Mouse (Mus musculus) left cerebral cortex, adult 2 months (tissue): ENCODE results near the gene Klre1. TPM values are rescaled to one million over a fixed set of nuclear protein-coding genes. Genes with fewer than 3 reads are reported as not detected.
A peak's percentile ranks its signal among the peaks of the same experiment; 100 is the strongest.

Experiments
- DNase-seq, 2 experiments: peaks; one replicate each; pipeline ENCODE4 v3.0.0; 2021 to 2022; ENCODE audit warnings: low spot score in 2 of 2, mixed read lengths in 1 of 2; ENCODE audit errors: extremely low spot score in 1 of 2
- H3K27ac ChIP-seq: fragments of 200-600 bp; 2 replicates; pipeline ENCODE4 v1.8.1; 2022
- H3K4me3 ChIP-seq: fragments of 200-600 bp; 2 replicates; pipeline ENCODE4 v1.8.1; 2022
- CTCF ChIP-seq: fragments of 200-600 bp; IDR thresholded peaks from 2 replicates; pipeline ENCODE4 v1.8.1; 2022; ENCODE audit warnings: antibody characterized with exemption, mild to moderate bottlenecking, moderate library complexity
- intact Hi-C: fragments of 180-260 bp; cut with DNase I; formaldehyde crosslinking; loops from one replicate; pipeline ENCODE4 v1.15.1; 2025
- total RNA-seq, 2 experiments: library from RNA; stranded (reverse); gene quantifications; 2 replicates each; pipeline ENCODE4 v1.2.3; 2021

Klre1 gene
- total RNA-seq, 2 experiments from 2014 or later = not detected

DNA sequence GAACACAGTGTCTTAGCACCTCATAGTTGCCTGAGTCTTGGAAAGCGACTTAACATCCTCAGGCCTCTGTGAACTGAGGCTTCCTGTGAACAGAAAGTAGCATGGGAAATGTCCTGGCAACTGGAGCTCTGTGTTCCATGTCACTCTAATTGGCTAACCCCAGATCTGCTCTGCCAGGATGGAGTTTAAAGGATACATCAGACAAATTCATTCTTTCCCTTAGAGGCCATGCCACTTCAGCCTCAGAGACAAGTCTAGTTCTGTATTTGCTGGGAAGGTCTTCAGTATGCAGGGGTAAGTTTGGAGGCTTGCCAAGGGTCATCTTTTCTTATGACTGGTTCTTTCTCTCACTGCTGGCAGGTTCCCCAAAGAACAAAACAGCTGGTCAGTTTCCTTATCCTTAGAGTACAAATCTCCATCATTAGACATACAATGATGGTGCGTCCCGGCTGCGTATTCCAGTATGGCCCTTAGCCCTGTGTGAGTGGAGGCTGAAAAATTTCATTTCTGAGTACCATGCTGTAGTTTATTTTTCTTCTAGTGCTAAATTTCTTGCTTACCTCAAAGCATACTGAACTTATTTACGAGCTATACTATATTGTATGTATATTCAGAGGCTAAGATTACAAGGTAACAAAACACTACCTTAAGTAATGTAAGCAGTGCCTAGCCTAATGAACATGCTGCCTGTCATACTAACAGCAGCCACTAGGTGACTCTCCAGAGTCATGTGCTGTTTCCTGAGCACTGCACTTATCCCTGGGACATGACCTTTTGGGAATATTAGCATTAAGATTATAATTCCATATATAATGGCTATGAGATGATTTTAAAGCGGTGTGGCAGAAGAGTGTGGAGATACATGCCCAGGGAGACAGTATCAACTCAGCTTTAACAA is 33.7 kb upstream of the Klre1 start:
- intact Hi-C loops = no loop called here
- no peak overlapping the region for H3K4me3 ChIP-seq
- TF ChIP-seq CTCF = peak; percentile 96
- peak; percentile 77 to 79 for DNase-seq
- peak overlapping the region; percentile 4; the same call in 1 of the 2 replicates for H3K27ac ChIP-seq

DNA sequence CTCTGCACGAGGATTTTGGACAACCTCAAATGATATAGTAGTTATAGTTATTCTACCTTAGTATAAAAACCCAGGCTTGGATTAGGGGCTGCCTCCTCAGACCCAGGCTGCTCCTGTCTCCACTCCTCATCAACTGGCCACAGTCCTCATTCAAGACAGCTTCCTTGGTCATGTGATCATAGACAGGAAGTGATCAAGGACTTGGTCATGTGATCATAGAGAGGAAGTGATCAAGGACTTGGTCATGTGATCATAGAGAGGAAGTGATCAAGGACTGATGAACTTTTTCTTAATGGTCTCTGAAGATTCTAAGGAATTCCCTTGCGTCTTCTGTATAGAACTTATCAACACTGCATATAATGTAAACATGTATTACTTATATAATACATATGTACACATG is 30.4 kb upstream of the Klre1 start:
- TF ChIP-seq CTCF = no peak
- H3K27ac ChIP-seq = no peak overlapping the region
- intact Hi-C loops = no loop called here
- no peak overlapping the region for H3K4me3 ChIP-seq
- no peak for DNase-seq

DNA sequence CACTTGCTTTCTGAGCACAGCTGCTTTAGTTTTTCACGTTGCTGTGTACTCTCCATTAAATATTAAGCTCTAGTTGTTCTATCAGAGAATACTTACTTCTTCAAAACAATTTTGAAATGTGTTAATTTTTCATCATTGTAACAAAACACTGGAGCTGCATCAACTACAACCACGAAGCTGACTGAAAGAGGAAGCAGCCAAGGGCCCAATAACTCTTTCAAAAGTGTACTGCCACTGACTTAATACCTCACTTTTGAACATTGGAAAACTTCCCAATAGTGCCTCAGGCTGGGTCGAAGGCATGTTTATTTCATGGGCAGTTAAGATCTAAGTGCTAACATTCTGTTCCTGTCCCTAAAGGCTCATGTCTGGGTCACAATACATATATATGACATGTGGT is 29.7 kb upstream of the Klre1 start:
- no peak for DNase-seq
- TF ChIP-seq CTCF = no peak
- no peak overlapping the region for H3K27ac ChIP-seq
- H3K4me3 ChIP-seq = no peak overlapping the region
- intact Hi-C loops = no loop called here

DNA sequence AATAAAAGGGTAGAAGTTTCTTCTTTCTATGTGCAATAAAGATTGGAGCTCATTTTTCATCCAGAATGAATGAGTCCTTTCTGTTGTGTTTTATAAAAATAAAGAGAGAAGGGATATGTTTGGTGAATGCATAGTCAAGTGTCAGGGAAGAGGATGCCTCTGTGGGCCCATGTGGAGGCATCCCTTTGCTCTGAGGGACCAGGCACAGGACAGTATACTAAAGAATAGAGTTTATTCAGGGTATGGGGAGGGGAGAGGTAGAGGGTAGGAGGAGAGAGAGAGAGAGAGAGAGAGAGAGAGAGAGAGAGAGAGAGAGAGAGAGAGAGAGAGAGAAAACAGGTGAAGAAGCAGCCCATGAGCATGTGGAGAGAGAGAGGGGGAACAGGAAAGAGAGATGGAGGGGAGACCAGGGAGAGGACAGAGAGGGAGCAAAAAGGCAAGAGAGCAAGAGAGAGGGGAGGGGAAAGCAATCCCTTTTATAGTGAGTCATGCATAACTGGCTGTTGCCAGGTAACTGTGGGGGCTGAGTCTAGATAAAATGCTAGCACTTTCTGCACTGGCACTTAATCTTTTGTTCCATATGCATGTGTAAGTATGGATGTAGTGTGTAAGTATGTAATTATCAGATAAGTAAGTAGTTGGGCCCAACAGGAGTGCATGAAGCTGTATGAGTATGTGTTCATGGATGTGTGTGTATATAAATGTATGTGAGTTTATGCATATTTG is 20.2 kb upstream of the Klre1 start:
- intact Hi-C loops = loop anchor here (2.0 kb wide), 1 partner anchor 39 kb away; no protein-coding TSS in a partner anchor

DNA sequence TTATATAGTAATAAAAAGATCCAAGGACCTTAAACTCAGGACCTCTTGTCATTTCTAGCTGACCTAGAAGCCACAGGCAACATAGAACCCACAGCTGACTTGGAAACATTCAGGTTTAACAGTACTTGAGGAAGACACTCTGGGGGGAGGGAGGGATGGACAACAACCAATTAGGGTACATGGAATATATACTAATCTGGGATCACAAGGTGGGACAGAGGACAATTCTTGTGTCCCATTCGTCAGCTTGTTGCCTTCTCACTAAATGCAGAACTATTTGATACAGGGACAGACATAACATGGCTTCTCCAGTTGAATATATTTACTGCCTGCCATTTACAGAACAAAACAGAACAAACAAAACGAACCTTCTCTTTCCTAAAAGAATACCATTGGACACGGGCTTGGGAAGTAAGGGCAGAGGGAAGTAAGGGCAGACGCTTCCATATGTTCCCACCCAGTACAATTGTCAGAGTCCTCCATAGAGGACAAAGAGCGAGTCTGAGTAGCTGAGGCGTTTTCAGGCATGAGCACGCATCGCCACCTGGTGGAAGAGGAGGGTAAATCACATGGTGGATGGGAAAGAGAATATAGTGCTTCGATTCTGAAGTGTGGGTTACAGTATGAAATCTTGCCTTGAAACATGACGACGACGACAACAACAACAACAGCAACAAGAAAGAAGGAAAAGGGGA is 18.6 kb upstream of the Klre1 start:
- TF ChIP-seq CTCF = peak; percentile 86
- DNase-seq = peak; percentile 61 to 78
- Histone ChIP-seq H3K27ac (no peak overlapping the region), H3K4me3 (no peak overlapping the region)
- intact Hi-C loops = loop anchor here (1.0 to 2.0 kb wide), 2 partner anchors 40 to 166 kb away; no protein-coding TSS in a partner anchor

More for the DNA sequence above, 20.2 kb upstream of the Klre1 start:
- no peak for DNase-seq
- H3K4me3 ChIP-seq = no peak overlapping the region
- TF ChIP-seq CTCF = no peak
- no peak overlapping the region for H3K27ac ChIP-seq

DNA sequence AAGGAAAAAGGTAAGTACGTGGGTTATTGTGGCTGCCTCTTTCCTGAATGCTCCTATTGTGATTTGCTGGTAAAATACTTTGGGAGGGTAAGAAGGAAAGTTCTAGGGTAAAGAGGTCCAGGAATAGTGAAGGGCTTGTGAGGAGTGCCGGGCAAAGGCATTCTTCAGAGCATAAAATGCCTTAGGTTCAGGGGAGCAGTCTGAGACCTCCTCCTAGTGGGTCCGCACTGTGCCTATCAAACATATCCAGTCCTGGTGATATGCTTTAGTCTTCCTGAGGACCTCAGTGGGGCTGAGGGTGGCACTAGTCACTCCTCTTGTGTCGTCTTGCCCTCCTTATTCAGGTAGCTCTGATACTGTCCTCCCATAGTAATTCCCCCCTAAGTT is 18.1 kb upstream of the Klre1 start:
- intact Hi-C loops = loop anchor here (1.0 to 2.0 kb wide), 2 partner anchors 41 to 166 kb away; no protein-coding TSS in a partner anchor
- Histone ChIP-seq H3K4me3 (no peak overlapping the region), H3K27ac (no peak overlapping the region)
- DNase-seq = no peak
- TF ChIP-seq CTCF = no peak

- H3K4me3 ChIP-seq = no peak overlapping the region
- no peak overlapping the region for H3K27ac ChIP-seq
- DNase-seq = no peak
- no peak for TF ChIP-seq CTCF
- intact Hi-C loops = no loop called here
Observed at GRCm38 (mm10) chr6:129565257-129565656, 12.4 kb upstream of the Klre1 start.

- DNase-seq = no peak
- intact Hi-C loops = loop anchor here (2.0 to 10.0 kb wide), 3 partner anchors 1717 to 1849 kb away; partner anchors contain the start of genes Magohb and Styk1
- TF ChIP-seq CTCF = peak; percentile 44
- no peak overlapping the region for H3K27ac ChIP-seq
- no peak overlapping the region for H3K4me3 ChIP-seq
Observed at GRCm38 (mm10) chr6:129575315-129575714, 2.4 kb upstream of the Klre1 start.

DNA sequence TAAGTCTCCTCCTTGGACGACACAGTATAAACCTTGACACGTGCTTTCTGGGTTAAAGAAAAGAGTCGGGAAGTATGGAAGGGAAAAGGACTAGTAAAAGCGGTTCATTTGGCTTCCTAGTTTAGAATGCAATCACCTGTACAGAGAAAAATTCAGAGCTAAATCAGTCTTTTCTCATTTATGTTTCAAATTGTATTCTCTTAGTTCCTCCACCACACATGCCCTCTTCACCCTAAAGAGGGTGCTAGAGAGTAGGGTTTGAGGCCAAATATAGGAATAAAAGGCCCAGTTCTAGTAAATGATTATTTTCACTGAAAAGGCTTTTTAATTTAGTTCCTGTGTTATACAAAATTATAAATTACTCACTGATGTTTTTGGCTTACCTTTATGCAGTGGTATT is 3.6 kb downstream of the Klre1 start:
- DNase-seq = no peak
- H3K27ac ChIP-seq = no peak overlapping the region
- TF ChIP-seq CTCF = peak; percentile 60
- H3K4me3 ChIP-seq = no peak overlapping the region
- intact Hi-C loops = no loop called here

DNA sequence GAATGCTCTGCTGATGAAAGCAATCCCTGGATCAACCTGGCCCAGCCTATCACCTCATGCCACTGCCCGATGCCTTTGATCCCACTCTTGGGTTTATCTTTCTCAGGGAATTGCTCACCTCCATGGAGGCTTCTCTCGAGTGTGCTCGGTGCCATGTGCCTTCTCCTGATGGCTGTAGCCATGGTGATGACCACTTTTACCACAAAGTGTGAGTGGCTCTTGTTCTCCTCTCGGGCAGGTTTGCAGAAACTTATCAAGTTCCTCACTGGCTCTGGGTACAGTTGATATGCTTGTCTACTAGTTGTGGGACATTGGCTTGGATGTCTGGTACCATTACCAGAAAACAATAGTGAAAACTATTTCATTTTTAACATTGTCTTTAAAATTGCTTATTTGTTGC is 4.2 kb downstream of the Klre1 start:
- Histone ChIP-seq H3K4me3 (no peak overlapping the region), H3K27ac (no peak overlapping the region)
- DNase-seq = no peak
- intact Hi-C loops = no loop called here
- no peak for TF ChIP-seq CTCF

DNA sequence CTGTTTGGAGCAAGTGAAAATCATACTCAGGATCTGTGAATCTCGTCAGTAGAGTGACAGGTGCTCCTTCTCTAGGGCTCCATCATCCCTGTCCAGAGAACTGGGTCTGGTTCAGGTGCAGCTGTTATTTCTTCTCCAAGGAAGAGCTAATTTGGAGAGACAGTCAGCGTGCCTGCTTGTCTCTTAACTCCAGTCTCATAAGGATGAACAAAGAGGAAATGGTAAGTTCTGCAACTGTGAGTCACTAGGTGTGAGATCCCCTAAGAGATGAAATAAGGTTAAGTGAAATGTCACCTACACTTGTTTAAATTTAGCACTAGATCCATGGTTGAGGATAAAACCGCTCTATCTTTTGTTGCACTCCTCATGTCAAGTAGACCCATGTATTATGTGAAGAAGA is 5.3 kb downstream of the Klre1 start:
- no peak overlapping the region for H3K27ac ChIP-seq
- intact Hi-C loops = no loop called here
- H3K4me3 ChIP-seq = no peak overlapping the region
- TF ChIP-seq CTCF = no peak
- DNase-seq = no peak

DNA sequence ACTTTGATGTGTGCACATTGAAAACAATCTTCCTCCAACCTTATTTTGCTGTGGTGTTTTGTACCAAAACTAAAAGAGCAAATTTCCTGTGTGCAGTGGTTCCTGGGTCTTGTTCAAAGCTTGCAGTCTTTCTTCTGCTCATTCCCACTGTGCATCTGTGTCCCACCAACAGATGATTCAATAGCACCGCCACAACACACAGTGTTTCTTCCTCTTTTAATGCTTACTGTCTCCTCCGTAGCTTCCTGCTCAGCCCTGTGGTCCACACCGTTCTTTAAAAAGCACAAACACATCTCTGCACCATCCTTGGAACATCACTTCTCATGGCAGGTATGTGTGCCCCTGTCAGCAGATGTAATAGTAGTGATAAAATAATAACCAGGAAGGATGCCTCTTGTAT is 13.8 kb downstream of the Klre1 start, which contains the start of gene Klrd1:
Gene Klrd1 (plus strand): TSS at position 275 of the 400 bp plus-strand sequence.
- Histone ChIP-seq H3K4me3 (no peak within 1 kb of the TSS), H3K27ac (no peak within 1 kb of the TSS)
- no peak for DNase-seq
- no peak for TF ChIP-seq CTCF
- intact Hi-C loops = no loop called here
